Mouse (Mus musculus) forelimb bud, embryonic 11.5 days (tissue): ENCODE results near the gene Ebf1.

Experiments used
- DNase-seq: peaks from one replicate; pipeline ENCODE4 v3.0.0-alpha.2; 2012; ENCODE audit warnings: low read depth, low spot score

Gene Ebf1

DNA sequence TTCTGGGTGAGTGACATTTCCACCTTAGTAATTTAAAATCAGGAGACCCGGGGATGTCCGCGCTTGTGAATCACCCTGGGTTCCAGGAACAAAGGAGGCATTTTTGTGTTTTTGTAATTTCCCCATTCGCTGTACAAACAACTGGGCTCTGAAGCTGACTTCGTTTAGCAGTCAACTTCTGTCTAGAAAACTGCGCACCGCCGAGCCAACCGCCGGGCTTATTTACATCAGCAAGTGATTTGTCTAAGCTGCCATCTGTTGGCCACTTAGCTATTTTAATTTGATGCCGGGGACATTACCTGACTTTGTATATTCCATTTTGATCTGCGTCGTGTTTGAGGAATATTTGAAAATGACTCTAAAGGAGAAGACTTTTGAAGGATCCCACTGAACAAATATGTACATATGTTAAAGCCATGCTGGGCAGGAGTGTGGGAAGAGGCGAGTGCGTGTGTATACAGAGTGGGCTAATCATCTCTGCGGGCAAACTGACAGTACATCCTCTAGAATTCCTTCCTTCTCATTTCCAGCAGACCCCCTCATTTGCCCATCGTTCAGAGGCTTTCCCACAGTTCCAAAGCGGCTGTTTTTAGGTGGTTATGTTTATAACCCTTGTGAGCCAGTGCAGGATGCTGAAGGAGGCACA, 216.4 kb downstream of the Ebf1 start:
- DNase-seq, result no peak

- DNase-seq, result no peak
These were observed 218.0 kb downstream of the Ebf1 start for GRCm38 (mm10) chr11:44835166-44835565.

- DNase-seq, result no peak
These were observed 220.5 kb downstream of the Ebf1 start for GRCm38 (mm10) chr11:44837592-44837991.

DNA sequence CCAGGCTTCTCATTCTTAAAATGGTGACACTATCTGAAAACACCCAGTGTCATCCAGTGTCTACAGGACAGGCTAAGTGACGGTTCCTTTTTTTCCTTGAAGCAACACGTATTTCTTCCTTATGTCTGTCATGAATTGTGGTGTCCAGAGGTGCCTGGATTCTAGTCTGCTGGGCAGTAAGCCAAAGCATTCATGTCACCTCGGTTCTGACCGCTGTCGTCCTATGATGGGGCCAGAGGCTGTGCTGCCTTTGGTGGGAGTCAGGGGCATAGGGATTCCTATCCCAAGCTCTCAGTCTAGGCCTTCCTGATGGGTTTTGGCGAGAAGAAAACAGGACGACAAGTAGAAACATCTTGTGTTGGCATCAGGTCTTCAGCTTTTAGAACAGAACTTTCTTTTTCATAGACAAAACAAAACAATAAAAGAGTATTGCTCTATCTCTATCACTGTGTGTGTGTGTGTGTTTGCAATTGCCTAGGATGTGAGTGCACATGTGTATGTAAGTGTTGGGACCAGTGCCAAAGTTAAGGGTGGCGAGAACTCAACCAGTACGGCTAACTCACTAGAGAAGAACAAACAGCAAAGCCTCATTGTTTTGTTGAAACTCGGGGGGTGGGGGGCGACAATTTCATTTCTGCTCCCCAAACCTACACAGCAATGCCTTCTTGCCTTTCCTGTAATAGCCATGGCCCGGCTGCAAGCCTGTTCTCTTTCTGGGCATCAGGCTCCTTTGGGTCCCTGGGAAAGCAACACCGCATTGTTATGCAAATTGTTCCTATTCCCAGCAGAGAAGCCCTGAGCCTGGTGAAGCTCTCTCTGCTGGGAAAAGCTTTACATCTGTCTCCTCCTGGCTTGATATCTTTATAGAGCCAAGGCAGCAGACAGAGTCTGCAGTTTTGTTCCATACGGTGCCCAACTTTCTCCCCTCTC, 224.3 kb downstream of the Ebf1 start:
- DNase-seq, result no peak

DNA sequence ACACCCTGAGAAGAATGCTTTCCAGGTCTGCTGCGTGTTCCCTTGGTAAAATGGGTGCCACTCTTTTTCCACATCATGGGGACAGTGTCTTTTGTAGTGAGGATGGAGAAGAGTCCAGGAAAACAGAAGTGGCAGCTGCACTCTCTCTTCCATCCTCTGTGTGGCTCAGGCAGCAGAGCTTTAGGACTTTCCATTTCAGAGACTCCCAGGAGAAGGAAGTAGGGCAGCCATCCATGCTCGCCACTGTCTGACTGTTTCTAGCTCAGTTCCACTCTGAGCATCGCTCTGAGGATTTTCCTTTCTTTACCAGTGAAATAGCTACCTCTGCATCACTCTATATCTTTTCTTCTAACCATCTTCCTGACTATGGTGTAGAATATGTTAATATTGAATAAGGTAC, 234.8 kb downstream of the Ebf1 start:
- no peak for DNase-seq

GRCm38 (mm10) chr11:44852921-44853320, 235.8 kb downstream of the Ebf1 start:
- DNase-seq, result no peak

DNA sequence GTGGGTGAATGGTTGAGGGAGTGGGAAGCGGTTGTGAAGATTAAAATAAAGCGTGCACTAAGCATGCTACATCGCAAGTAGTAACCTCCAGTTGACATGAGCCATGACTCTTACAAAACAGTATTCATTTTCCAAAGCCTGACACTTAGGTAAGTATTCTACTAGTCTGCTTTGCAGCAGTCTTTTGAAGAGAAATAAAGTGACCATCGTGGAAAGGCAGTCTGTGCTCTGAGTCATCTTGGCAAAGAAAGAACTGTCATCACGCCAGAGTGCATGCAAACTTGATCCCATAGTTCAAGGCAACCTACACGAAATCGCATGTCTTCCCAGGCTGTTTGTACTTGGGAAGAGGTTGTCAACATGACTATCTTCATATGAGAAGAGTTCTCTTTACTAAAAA, 237.4 kb downstream of the Ebf1 start:
- no peak for DNase-seq

GRCm38 (mm10) chr11:44861108-44861507, 244.0 kb downstream of the Ebf1 start:
- DNase-seq, result no peak

GRCm38 (mm10) chr11:44863910-44864309, 246.8 kb downstream of the Ebf1 start:
- DNase-seq, result no peak

DNA sequence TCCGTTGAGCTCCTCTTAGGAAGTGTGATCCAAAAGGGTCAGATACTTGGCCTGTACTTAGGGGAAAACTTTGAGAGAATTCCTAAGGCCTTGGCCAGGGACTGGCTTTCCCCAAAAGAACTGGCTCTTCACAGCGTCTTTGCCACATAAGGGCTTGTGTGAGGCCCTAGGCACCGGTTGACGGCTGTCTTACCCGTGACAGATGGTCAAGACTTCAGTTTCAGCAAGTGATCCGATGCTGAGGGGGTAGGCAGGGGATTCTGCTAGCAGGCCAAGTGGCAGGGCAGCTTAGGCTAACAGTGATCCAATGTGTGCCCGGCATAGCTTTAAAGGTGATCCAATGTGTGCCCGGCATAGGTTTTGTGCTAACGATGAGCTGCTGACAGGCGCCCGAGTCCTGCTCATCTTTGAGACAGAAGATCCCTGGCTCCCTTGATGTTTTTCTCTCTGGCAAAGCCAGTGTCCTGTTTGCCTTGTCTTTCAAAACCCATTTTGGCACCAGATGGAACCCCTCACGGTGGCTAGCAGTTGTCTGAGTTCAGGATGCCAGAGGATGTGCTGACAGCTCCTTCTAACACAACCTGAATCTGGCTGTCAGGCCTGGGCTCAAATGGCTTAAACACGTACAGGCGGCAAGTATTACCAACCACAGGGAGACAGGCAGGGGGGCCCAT, 249.5 kb downstream of the Ebf1 start:
- DNase-seq, result no peak

DNA sequence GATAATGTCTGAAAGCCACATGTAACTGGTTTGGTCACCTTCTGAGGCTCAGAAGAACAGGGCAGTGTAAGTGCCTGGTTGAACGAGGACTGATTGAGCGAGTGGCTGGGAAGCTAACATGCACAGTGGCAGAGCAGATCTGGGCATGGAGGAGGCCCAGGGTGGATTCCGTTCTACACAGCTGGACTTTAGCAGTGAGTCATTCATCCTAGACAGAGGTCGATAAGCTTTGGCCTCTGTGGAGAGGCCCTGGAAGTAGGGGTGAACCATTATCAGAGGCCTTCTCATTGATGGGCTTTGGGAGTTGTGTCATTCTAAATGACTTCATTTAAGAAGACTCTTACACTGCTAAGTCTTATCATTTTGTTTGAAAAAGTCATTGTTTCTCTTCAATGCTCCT, 250.3 kb downstream of the Ebf1 start:
- DNase-seq, result no peak

DNA sequence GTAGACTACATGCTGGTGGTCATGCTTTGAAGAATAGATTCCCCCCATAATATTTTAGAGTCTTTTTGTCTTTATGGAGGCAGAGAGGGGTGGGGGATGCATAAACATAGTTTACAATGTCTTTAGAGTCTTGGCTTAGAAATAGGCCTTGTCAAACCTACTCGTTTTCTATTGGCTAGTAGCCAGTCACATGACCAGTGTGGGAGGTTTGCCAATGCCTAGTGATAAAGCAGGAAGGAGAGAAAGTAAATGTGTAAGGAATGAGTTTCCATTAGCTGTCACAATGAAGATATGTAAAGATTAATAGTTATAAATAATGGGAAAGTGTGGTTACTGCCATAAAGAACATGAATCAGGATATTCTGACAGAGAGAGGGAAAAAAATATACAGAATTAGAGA, 256.8 kb downstream of the Ebf1 start:
- no peak for DNase-seq

DNA sequence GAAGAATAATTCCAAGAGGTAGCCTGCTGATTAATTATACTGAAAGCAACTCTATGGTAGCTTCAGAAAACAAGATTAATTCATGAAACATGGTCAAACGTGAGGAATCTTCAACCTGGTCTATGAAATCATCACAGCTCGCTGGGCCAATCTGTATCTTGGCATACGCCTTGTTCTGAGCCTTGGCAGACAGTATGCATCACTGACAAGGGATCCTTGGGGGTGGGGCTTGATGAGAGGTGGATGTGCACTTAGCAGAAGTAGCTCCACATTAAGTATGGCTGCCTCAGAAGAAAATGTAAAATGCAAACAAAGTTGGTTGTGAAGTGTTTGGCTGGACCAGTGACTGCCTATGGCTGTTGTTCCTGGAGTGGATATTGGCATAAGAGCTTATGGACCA, 258.1 kb downstream of the Ebf1 start:
- DNase-seq, result no peak

DNA sequence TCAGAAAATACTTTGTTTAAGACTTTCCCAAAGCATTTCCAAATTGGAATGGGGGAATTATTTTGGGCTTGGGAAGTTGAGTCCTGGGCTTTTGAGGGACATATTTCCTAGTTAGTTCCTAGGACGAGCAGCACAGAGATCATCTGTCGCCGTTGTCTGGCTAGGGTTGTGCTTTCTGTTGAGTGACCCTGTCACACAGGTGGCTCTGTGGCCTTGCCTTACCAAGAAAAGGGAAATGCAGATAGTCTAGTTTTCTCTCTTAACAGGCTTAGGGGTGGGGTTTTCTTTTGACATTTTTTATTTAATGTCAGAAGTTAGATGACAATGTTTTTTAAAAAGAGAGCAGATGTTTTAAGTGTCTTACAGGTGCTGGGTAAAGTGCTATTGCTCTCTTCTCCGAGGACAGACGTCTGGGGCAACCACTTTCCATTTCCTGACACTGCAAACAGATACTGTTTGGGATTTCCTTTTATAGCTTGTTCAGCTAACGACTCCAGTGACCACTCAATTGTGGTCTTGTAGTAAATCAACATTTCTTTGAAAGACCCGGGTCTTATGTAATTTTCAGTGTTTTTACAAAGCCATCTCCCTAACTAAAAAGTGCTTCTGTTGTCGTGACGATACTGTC, 264.1 kb downstream of the Ebf1 start:
- no peak for DNase-seq

DNA sequence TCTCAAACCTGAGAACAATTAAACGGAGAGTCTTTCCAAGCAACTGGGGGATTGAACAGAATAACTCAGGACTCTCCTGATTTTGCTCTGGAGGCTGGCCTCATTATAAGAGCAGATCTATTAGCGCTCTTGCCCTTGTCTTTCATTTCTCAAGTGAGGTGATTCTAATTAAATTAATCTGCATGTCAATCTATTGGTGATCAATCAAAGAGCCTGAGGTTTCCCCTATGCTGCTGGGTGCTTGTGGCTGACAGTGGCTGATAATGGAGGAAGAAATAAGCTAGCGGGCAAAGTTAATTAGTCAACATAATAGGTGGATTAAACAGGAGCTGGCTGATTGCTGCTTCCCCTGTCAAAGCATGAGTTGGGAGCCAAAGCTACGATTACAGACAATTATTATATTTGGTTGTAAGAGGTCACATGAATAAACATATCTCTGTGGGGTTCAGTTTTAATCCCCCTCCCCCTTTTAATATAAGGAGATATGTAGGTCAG, 265.4 kb downstream of the Ebf1 start:
- DNase-seq, result no peak

DNA sequence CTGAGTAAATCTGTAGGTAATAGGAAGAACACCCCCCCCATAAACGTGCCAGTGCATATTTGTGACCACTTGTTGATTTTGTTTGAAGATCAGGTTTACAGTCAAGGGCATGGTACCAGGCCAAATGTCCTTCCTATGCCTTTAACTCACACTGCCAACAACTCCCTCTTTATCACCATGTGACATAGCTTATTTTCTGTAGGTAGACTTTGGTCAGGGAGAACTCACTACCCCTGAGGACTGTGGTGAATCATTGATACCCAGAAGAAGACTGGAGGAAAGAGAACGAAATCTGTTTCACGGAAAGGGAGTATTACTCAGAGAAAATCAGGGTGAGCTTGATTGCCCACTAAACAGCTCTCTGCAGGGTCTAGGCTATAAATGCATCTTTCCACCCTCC, 267.2 kb downstream of the Ebf1 start:
- no peak for DNase-seq

- DNase-seq, result no peak
These were observed 269.8 kb downstream of the Ebf1 start for GRCm38 (mm10) chr11:44886897-44887296.

- no peak for DNase-seq
These were observed 270.6 kb downstream of the Ebf1 start for GRCm38 (mm10) chr11:44887691-44888090.

DNA sequence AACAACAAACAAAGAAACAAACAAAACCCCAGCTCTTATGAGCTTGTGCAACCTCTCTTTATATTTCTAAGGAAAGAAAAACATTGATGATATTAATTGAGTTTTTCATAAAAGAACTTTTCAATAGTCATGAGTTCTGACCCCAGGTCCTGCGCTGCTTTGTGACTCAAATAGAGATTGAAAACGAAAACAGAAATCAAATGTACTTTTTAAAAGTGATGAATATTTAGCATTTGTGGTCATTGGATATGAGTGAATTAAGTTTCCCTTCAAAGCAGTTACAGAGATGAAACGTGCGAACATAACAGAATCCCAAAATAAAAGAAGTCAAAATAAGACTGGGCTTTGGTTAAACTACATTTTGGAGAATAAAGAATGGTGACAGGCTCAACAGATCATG, 271.3 kb downstream of the Ebf1 start:
- no peak for DNase-seq

DNA sequence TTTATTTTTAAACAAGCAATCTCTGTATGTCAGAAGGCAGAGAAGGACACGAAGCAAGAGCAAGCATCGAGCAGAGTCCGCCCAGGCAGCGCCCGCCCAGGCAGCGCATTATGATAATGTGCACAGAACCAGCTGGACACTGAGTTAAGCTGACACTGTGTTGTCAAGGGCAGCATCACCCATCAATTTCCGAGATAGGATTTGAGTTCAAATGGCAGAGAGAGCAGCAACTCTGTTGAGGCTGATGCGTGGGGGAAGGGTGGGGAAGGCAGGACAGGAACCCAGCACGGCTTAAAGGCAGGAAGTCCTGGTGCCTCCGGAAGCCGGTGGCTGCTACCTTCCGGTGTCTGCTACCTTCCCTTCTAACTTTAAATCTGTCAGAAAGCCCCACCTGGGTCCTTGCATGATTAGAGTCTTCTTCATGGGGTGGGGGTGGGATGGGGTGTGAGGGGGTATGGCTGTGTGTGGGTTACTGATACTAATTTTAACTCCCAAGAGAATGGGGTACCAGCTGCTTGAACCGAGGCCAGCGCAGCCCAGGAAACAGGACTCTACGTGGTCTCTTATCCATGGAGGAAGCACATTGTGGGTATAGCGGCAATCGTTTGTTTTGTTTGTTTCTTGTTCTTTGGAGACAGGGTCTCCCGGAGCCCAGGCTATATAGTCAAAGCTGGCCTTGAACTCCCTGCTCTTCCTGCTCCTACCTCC, 275.9 kb downstream of the Ebf1 start:
- DNase-seq, result no peak

DNA sequence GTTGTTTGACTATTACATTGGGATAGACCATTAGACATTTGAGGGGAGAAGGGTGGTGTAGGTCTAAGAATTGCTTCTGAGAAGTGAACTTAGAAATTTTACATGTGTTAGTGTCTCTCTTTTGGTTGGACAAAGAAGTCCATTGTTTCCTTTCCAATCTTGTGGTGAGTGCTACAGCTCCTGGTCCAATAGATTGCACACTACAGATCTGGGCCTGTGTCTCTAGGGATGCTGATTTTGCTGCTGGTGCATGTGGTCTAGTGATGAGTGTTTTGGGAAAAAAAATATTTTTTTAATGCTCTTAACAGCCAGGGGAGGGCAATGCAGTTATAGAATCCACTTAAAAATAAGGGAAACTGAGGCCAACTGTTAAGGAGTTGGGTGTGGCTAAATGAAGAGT, 276.9 kb downstream of the Ebf1 start:
- DNase-seq, result no peak
